Mouse (Mus musculus): ENCODE data around the gene Spred3. TPM values are rescaled to one million over a fixed set of nuclear protein-coding genes. Genes with fewer than 3 reads are reported as not detected.

Gene Spred3
- polyA plus RNA-seq, 1 experiment from 2014 or later: 6.5 TPM

- peaks cover 8% of the 10 kb centered on the region; the same call in 1 of the 2 replicates for H3K36me3 ChIP-seq (ENCODE audit: control insufficient read depth, insufficient read depth, low read length)
- H3K9ac ChIP-seq (ENCODE audit: low read depth, low read length): peak overlapping the region; percentile 40
- H3K27me3 ChIP-seq (ENCODE audit: control insufficient read depth, insufficient read depth, low read length): peaks cover 35% of the 10 kb centered on the region
- WGBS: 7% methylated on average over 34 of the region's 34 CpGs
- H3K4me2 ChIP-seq (replicated peaks; ENCODE audit: low read depth, low read length): peak overlapping the region; percentile 81
- ATAC-seq (ENCODE audit: low FRiP score): no peak
- no peaks in the 10 kb centered on the region for H3K9me3 ChIP-seq (ENCODE audit: control insufficient read depth, low read length)
- H3K27ac ChIP-seq (ENCODE audit: low read depth, low read length): no peak overlapping the region
- peak; percentile 35 for DNase-seq (ENCODE audit: low spot score)
- H3K4me3 ChIP-seq (ENCODE audit: low read depth, low read length): peak overlapping the region; percentile 73
- H3K4me1 ChIP-seq (replicated peaks; ENCODE audit: control insufficient read depth, insufficient read depth, low read length): peaks cover 12% of the 10 kb centered on the region
Observed at GRCm38 (mm10) chr7:29171562-29172097, 1.4 kb upstream of the Spred3 start.

DNA sequence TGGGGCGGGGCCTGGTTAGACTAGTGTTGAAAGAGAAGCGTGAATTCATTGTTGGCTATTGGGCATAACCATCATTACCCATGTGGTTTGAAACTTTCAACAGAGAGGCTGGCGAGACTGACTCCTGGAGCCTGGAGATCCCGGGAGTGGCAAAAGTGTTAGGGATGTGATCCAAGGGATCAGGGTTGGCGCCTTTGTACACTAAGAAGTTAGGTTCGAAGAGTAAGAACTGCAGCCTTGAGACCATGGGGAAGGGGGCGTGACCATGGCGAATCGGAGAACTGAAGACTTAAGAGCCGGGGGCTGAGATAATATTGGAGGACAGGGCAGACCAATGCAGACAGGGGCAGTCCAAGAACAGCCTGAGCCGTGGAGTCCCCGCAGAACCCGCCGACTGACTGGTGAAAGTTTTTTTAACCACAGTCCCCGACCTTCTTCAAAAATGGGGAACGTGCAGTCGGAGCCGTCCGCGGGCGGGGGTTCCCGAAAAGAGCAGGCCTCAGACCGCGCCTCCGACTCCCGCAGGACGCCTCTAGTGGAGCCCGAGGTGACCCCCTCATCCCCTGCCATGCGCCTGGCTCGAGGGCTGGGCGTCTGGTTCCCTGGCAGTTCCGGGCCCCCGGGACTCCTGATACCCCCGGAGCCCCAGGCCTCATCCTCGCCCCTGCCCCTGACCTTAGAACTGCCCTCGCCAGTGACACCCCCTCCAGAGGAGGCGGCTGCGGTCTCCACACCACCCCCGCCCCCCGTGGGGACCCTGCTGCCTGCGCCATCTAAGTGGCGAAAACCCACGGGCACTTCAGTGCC lies 747 bp upstream of the Spred3 start:
- Histone ChIP-seq H3K9me3 (ENCODE audit: control insufficient read depth, low read length) (no peaks in the 10 kb centered on the region), H3K27ac (ENCODE audit: low read depth, low read length) (0 out of 2 replicates have a peak overlapping the region, but pooled peaks have one; percentile 17), H3K4me3 (ENCODE audit: low read depth, low read length) (peak overlapping the region; percentile 73), H3K4me2 (replicated peaks; ENCODE audit: low read depth, low read length) (peak overlapping the region; percentile 81), H3K27me3 (ENCODE audit: control insufficient read depth, insufficient read depth, low read length) (peaks cover 35% of the 10 kb centered on the region), H3K36me3 (ENCODE audit: control insufficient read depth, insufficient read depth, low read length) (peaks cover 8% of the 10 kb centered on the region; the same call in 1 of the 2 replicates), H3K4me1 (replicated peaks; ENCODE audit: control insufficient read depth, insufficient read depth, low read length) (peaks cover 12% of the 10 kb centered on the region), H3K9ac (ENCODE audit: low read depth, low read length) (peak overlapping the region; percentile 40)
- DNase-seq (ENCODE audit: low spot score) (peak; percentile 57), ATAC-seq (ENCODE audit: low FRiP score) (no peak)
- 1% methylated on average over 42 of the region's 43 CpGs for WGBS

DNA sequence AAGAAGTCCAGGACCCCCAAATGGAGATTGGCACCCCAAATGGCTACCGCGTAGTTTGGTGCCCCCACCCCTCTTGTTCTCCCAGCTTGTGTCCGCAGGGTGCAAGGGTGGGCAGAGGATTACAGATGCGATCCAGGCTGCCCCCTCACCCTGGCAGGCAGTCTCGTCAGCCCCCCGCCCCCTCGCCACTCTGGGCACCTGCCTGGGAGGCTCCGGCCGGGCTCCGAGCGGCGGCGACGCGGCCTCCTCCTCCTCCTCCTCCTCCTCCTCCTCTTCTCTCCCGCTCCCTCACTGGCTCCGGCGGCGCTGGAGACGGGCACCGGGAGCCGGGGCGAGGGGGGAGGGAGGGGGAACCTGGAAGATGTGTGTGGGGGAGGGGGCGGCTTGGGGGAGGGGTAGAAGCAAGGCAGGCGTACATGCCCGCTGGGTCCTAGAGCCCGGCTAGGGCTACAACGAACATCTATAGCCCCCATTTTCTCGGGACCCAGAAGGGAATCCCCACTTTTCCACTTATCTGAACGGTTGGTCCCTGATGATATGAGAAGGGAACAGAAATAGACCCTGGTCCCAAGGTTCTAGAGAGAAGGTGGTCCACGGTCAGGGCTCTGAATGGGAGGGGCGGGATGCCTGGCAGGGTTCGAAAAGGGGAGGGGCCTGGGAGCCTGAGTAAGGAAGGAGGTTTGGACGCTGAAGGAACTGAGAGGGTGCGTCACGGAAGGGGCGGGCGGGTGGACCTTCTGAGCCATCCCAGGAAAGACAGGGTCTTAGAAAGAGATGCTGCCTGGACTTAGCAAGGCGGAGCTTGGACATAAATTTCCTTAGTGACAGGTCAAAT lies 763 bp downstream of the Spred3 start:
- peak overlapping the region; percentile 81 for H3K4me2 ChIP-seq (replicated peaks; ENCODE audit: low read depth, low read length)
- ATAC-seq (ENCODE audit: low FRiP score) (peak; percentile 81), DNase-seq (ENCODE audit: low spot score) (peak; percentile 88)
- H3K4me3 ChIP-seq (ENCODE audit: low read depth, low read length): peak overlapping the region; percentile 73
- peaks cover 8% of the 10 kb centered on the region; the same call in 1 of the 2 replicates for H3K36me3 ChIP-seq (ENCODE audit: control insufficient read depth, insufficient read depth, low read length)
- no peaks in the 10 kb centered on the region for H3K9me3 ChIP-seq (ENCODE audit: control insufficient read depth, low read length)
- H3K27ac ChIP-seq (ENCODE audit: low read depth, low read length): peak overlapping the region; percentile 66; the same call in 1 of the 2 replicates
- peak overlapping the region; percentile 70 for H3K9ac ChIP-seq (ENCODE audit: low read depth, low read length)
- peaks cover 35% of the 10 kb centered on the region for H3K27me3 ChIP-seq (ENCODE audit: control insufficient read depth, insufficient read depth, low read length)
- WGBS: 0% methylated on average over 31 of the region's 39 CpGs
- peaks cover 12% of the 10 kb centered on the region for H3K4me1 ChIP-seq (replicated peaks; ENCODE audit: control insufficient read depth, insufficient read depth, low read length)

DNA sequence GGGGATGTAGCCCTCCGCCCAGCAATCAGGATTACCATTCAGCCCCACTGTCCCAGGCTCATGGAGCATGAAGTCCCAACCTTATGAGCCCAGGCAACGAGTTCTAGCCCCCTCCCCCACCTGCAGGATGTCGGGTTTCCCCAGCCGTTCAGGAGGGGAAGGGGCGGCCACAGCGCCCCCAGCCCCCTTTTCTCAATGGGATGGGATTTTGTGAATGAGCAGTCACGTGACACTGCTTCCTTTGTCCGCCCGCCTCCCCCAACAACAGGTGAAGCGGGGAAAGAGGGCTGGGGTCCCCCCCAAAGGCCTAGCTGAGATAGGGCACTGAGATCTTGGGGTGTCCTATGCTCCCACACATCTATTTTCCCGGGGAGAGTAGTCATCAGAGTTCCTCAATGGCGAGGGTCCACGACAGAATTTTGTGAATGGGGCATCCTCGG lies 1.4 kb downstream of the Spred3 start:
- H3K9ac ChIP-seq (ENCODE audit: low read depth, low read length): peak overlapping the region; percentile 70
- peak overlapping the region; percentile 73 for H3K4me3 ChIP-seq (ENCODE audit: low read depth, low read length)
- peaks cover 7% of the 10 kb centered on the region; the same call in 1 of the 2 replicates for H3K36me3 ChIP-seq (ENCODE audit: control insufficient read depth, insufficient read depth, low read length)
- H3K4me2 ChIP-seq (replicated peaks; ENCODE audit: low read depth, low read length): peak overlapping the region; percentile 81
- H3K9me3 ChIP-seq (ENCODE audit: control insufficient read depth, low read length): no peaks in the 10 kb centered on the region
- H3K4me1 ChIP-seq (replicated peaks; ENCODE audit: control insufficient read depth, insufficient read depth, low read length): peaks cover 12% of the 10 kb centered on the region
- ATAC-seq (ENCODE audit: low FRiP score): peak; percentile 15; the same call in 1 of the 2 replicates
- 0% methylated on average over 14 of the region's 14 CpGs for WGBS
- peaks cover 30% of the 10 kb centered on the region for H3K27me3 ChIP-seq (ENCODE audit: control insufficient read depth, insufficient read depth, low read length)
- H3K27ac ChIP-seq (ENCODE audit: low read depth, low read length): peak overlapping the region; percentile 66; the same call in 1 of the 2 replicates
- DNase-seq (ENCODE audit: low spot score): peak; percentile 74

- ATAC-seq (ENCODE audit: low FRiP score) (no peak), DNase-seq (ENCODE audit: low spot score) (peak; percentile 39)
- Histone ChIP-seq H3K4me1 (replicated peaks; ENCODE audit: control insufficient read depth, insufficient read depth, low read length) (peaks cover 12% of the 10 kb centered on the region), H3K4me3 (ENCODE audit: low read depth, low read length) (peak overlapping the region; percentile 73), H3K9me3 (ENCODE audit: control insufficient read depth, low read length) (no peaks in the 10 kb centered on the region), H3K27ac (ENCODE audit: low read depth, low read length) (0 out of 2 replicates have a peak overlapping the region, but pooled peaks have one; percentile 66), H3K36me3 (ENCODE audit: control insufficient read depth, insufficient read depth, low read length) (0 out of 2 replicates have a peak, but pooled peaks cover 4% of the 10 kb centered on the region), H3K4me2 (replicated peaks; ENCODE audit: low read depth, low read length) (peak overlapping the region; percentile 81), H3K27me3 (ENCODE audit: control insufficient read depth, insufficient read depth, low read length) (peaks cover 25% of the 10 kb centered on the region), H3K9ac (ENCODE audit: low read depth, low read length) (peak overlapping the region; percentile 70; the same call in 1 of the 2 replicates)
- WGBS: under 1% methylated on average over 10 of the region's 10 CpGs
Observed at GRCm38 (mm10) chr7:29168121-29168695, 2.0 kb downstream of the Spred3 start.

DNA sequence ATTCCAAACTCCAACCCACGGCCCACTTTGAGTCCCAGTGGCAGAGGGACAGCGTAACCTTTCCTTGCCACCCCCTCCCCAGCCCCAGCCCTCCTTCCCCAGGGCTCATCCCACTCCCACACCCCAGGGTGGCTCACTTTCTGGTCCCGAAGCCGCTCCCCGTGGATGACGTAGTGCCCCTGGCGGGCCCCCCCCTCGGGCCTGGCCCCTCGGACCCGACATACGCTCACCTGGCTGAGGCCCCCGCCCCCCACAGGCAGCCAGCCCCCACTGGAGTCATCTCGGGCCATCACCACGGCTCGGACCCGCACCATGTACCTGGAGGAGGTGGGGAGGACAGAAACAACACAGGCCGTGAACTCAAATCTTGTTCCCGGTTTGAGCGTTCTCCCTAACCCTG lies 2.6 kb downstream of the Spred3 start:
- peaks cover 12% of the 10 kb centered on the region for H3K4me1 ChIP-seq (replicated peaks; ENCODE audit: control insufficient read depth, insufficient read depth, low read length)
- no peaks in the 10 kb centered on the region for H3K36me3 ChIP-seq (ENCODE audit: control insufficient read depth, insufficient read depth, low read length)
- DNase-seq (ENCODE audit: low spot score): no peak
- no peaks in the 10 kb centered on the region for H3K9me3 ChIP-seq (ENCODE audit: control insufficient read depth, low read length)
- H3K27ac ChIP-seq (ENCODE audit: low read depth, low read length): no peak overlapping the region
- H3K27me3 ChIP-seq (ENCODE audit: control insufficient read depth, insufficient read depth, low read length): peaks cover 20% of the 10 kb centered on the region
- no peak overlapping the region for H3K9ac ChIP-seq (ENCODE audit: low read depth, low read length)
- 11% methylated on average over 19 of the region's 19 CpGs for WGBS
- H3K4me3 ChIP-seq (ENCODE audit: low read depth, low read length): peak overlapping the region; percentile 73
- ATAC-seq (ENCODE audit: low FRiP score): no peak
- peak overlapping the region; percentile 81 for H3K4me2 ChIP-seq (replicated peaks; ENCODE audit: low read depth, low read length)

- no peak overlapping the region for H3K27ac ChIP-seq (ENCODE audit: low read depth, low read length)
- no peak overlapping the region for H3K4me2 ChIP-seq (replicated peaks; ENCODE audit: low read depth, low read length)
- WGBS: 27% methylated on average over 9 of the region's 9 CpGs
- peaks cover 7% of the 10 kb centered on the region; the same call in 1 of the 2 replicates for H3K27me3 ChIP-seq (ENCODE audit: control insufficient read depth, insufficient read depth, low read length)
- no peaks in the 10 kb centered on the region for H3K4me1 ChIP-seq (replicated peaks; ENCODE audit: control insufficient read depth, insufficient read depth, low read length)
- no peaks in the 10 kb centered on the region for H3K9me3 ChIP-seq (ENCODE audit: control insufficient read depth, low read length)
- no peak for ATAC-seq (ENCODE audit: low FRiP score)
- DNase-seq (ENCODE audit: low spot score): no peak
- H3K9ac ChIP-seq (ENCODE audit: low read depth, low read length): no peak overlapping the region
- no peak overlapping the region for H3K4me3 ChIP-seq (ENCODE audit: low read depth, low read length)
- no peaks in the 10 kb centered on the region for H3K36me3 ChIP-seq (ENCODE audit: control insufficient read depth, insufficient read depth, low read length)
Observed at GRCm38 (mm10) chr7:29162750-29163525, 7.3 kb downstream of the Spred3 start.
